Mouse (Mus musculus) spleen, adult 2 months (tissue): ENCODE measurements around the gene Prr7.

ENCODE experiments used
- CTCF ChIP-seq: fragments of 200-500 bp; IDR thresholded peaks from 2 replicates; pipeline ENCODE4 v1.5.1; 2011; ENCODE audit warnings: mild to moderate bottlenecking, inconsistent platforms; ENCODE audit not compliant: insufficient read depth, insufficient read length, insufficient replicate concordance; ENCODE audit errors: extremely low read depth
- POLR2A ChIP-seq: fragments of 200-500 bp; IDR thresholded peaks from 2 replicates; pipeline ENCODE4 v1.6.1; 2011; ENCODE audit warnings: low read depth, low read length, inconsistent platforms

DNA sequence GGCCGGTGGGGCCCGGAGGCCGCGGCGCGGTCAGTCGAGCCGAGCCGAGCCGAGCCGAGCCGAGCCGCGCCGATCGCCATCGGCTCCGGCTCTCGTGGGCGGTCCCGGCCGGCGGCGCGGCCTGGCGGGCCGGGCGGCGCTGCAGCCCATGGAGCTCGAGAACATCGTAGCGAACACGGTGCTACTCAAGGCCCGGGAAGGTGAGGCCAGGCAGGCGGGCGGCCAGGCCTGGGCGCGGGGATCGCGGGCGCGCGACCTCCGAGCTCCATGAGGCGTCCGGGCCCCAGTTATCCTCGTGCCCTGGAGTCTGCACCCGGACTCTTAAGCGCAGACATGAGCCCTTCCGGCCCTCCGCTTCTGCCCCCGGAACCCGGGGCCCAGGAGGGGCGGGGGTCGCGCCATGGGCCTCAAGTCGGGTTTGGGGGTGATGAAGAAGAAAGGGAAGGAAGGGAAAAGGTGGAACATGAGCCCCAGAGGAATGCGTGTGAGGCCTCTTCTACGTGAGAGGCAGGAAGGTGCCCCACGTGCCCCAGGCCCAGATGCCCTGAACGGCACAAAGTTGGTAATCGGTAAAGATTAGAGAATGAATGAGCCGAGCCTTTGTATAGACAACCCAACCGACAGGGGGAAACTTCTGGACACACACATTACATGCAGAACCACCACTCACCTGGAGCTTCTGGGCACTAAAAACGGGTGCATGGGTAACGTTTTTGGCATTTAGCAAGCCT, 18.5 kb upstream of the Prr7 start:
- TF ChIP-seq CTCF (no peak), POLR2A (no peak)
